Mouse (Mus musculus) kidney, postnatal 0 days (tissue): ENCODE results near the gene Myo1d. TPM values are rescaled to one million over a fixed set of nuclear protein-coding genes. Genes with fewer than 3 reads are reported as not detected.

Experiments
- ATAC-seq: fragments of 200-750 bp; cut with Nextera tagmentation; replicated peaks from 2 replicates; pipeline ENCODE4 v1.8.0; 2017; ENCODE audit warnings: low read depth, moderate number of reproducible peaks, moderate TSS enrichment, moderate library complexity; ENCODE audit not compliant: low FRiP score
- DNase-seq: peaks from one replicate; pipeline ENCODE4 v3.0.0-alpha.2; 2016; ENCODE audit warnings: low spot score
- H3K27ac ChIP-seq: fragments of 300-500 bp; sonication (generic); 2 replicates; pipeline ENCODE4 v1.5.1; 2014; ENCODE audit warnings: mild to moderate bottlenecking
- H3K27me3 ChIP-seq: fragments of 300-500 bp; sonication (generic); 2 replicates; pipeline ENCODE4 v1.6.1; 2014; ENCODE audit warnings: low read length, mixed read lengths; ENCODE audit not compliant: insufficient read depth
- H3K36me3 ChIP-seq: fragments of 300-500 bp; sonication (generic); 2 replicates; pipeline ENCODE4 v1.6.1; 2014; ENCODE audit warnings: low read length, mixed read lengths; ENCODE audit not compliant: insufficient read depth
- H3K4me1 ChIP-seq: fragments of 300-500 bp; sonication (generic); replicated peaks from 2 replicates; pipeline ENCODE4 v1.6.1; 2014; ENCODE audit warnings: antibody characterized with exemption, low read length, mixed read lengths; ENCODE audit not compliant: insufficient read depth
- H3K4me2 ChIP-seq: fragments of 300-500 bp; sonication (generic); 2 replicates; pipeline ENCODE4 v1.6.1; 2014; ENCODE audit warnings: mild to moderate bottlenecking, low read length, moderate library complexity, mixed read lengths
- H3K4me3 ChIP-seq: fragments of 300-500 bp; sonication (generic); replicated peaks from 2 replicates; pipeline ENCODE4 v1.5.1; 2014; ENCODE audit warnings: low read depth, low read length
- H3K9ac ChIP-seq: fragments of 300-500 bp; sonication (generic); 2 replicates; pipeline ENCODE4 v1.6.1; 2014; ENCODE audit warnings: low read depth, low read length
- H3K9me3 ChIP-seq: fragments of 300-500 bp; sonication (generic); replicated peaks from 2 replicates; pipeline ENCODE4 v1.6.1; 2016; ENCODE audit warnings: low read length, inconsistent platforms, mixed read lengths
- CTCF ChIP-seq: IDR thresholded peaks from 2 replicates; pipeline ENCODE4 v1.5.1; 2016; ENCODE audit warnings: antibody characterized with exemption, low read depth, mild to moderate bottlenecking, moderate library complexity
- WGBS: fragments of 180-500 bp; shearing (Covaris S2); extraction: QIAGEN DNeasy Blood & Tissue Kit; methylation state at CpG from one replicate; pipeline ENCODE4 v1.1.7; 2014; 5-methylcytosine and 5-hydroxymethylcytosine counted together
- polyA plus RNA-seq: library from polyadenylated mRNA; unstranded; fragments of >200 nt; fragmentation: Nextera tagmentation; extraction: Ambion mirVana; gene quantifications from 2 replicates; pipeline ENCODE4 v1.2.1, GENCODE M21; 2015

The Myo1d gene
- polyA plus RNA-seq, 1 experiment from 2014 or later: 15.7 TPM

DNA sequence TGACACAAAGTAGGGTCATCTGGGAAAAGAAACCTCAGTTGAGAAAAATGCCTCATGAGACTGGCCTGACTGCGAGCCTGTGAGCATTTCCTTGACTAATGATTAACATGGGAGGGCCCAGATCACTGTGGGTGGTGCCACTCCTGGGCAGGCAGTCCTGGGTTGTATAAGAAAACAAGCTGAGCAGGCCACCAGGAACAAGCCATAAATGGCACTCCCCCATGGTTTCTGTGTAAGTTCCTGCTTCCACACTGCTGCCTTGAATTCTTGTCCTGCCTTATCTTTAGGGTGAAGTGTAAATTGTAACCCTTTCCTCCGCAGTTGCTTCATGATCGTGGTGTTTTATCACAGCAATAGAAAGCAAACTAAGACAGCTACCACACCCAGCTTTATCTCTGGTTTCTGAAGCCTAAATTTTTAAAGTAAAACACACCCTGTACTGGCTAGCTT lies 4.5 kb upstream of the Myo1d start:
- ATAC-seq (peak; percentile 72; the same call in 1 of the 2 replicates), DNase-seq (peak; percentile 70)
- WGBS: 22% methylated on average over 3 of the region's 3 CpGs
- H3K27me3 ChIP-seq: no peaks in the 10 kb centered on the region
- no peaks in the 10 kb centered on the region for H3K4me1 ChIP-seq
- no peak for TF ChIP-seq CTCF
- H3K9me3 ChIP-seq: no peaks in the 10 kb centered on the region
- H3K36me3 ChIP-seq: no peaks in the 10 kb centered on the region
- H3K4me3 ChIP-seq: no peak overlapping the region
- peak overlapping the region; percentile 67 for H3K27ac ChIP-seq
- H3K4me2 ChIP-seq: no peak overlapping the region
- no peak overlapping the region for H3K9ac ChIP-seq

DNA sequence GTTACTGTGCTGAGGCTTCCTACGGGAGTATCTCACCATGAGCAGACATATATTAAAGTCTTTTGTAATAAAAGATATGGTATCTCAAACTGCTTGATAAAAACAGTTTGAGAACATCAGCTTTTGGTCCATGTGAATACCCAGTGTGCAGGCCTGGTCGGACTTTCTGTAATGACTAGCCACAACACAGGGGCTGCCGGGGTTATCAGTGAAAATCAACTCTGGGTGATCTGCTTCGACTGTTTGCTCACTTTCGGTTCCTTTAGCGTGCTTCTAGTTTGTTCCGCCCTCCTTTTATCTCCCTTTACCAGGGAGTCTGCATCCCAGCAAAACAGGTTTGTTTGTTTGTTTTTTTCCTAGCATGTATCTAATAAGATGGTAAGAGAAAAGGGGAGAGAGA lies 3.6 kb upstream of the Myo1d start:
- no peak for ATAC-seq
- H3K36me3 ChIP-seq: no peaks in the 10 kb centered on the region
- 64% methylated on average over 7 of the region's 7 CpGs for WGBS
- H3K4me3 ChIP-seq: no peak overlapping the region
- TF ChIP-seq CTCF: no peak
- no peaks in the 10 kb centered on the region for H3K27me3 ChIP-seq
- no peak overlapping the region for H3K9ac ChIP-seq
- no peak for DNase-seq
- no peak overlapping the region for H3K4me2 ChIP-seq
- H3K9me3 ChIP-seq: no peaks in the 10 kb centered on the region
- H3K4me1 ChIP-seq: 0 out of 2 replicates have a peak, but pooled peaks cover 3% of the 10 kb centered on the region
- 0 out of 2 replicates have a peak overlapping the region, but pooled peaks have one; percentile 67 for H3K27ac ChIP-seq

GRCm38 (mm10) chr11:80781535-80781934 lies 1.7 kb upstream of the Myo1d start:
- Histone ChIP-seq H3K4me3 (no peak overlapping the region), H3K4me2 (no peak overlapping the region), H3K9me3 (no peaks in the 10 kb centered on the region), H3K36me3 (no peaks in the 10 kb centered on the region), H3K27ac (no peak overlapping the region), H3K9ac (no peak overlapping the region), H3K4me1 (0 out of 2 replicates have a peak, but pooled peaks cover 3% of the 10 kb centered on the region), H3K27me3 (no peaks in the 10 kb centered on the region)
- DNase-seq (no peak), ATAC-seq (no peak)
- 89% methylated on average over 2 of the region's 2 CpGs for WGBS
- TF ChIP-seq CTCF: no peak

DNA sequence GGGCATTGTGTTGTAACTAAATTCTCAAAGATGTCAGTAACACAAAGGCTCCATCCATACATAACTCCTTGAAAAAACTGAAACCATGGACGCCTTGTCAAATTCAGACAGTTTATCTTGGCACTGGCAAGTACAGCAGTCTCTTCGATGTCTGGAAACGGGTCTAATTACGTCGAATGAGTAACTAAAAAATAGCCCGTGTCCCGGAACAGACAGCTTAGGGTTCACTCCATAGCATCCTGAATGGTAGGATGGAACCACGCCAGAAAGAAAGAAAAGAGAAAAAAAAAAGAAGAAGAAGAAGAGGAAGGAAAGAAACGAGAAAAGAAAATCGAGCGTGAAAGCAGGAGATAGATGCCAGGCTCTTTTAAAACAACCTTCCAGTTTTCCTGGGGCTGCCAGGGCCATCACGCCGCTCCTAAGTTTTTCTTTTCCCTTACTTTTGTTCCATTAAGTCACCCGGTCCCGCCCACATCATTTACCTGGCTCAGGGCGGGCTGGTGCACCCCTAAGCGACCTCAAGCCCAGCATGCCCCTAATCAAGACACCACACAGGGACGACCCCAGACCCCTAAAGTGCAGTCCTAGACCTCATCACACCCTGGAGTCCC lies 804 bp downstream of the Myo1d start:
- Histone ChIP-seq H3K9ac (peak overlapping the region; percentile 64), H3K27ac (peak overlapping the region; percentile 86; the same call in 1 of the 2 replicates), H3K27me3 (no peaks in the 10 kb centered on the region), H3K4me2 (peak overlapping the region; percentile 91), H3K36me3 (no peaks in the 10 kb centered on the region), H3K9me3 (no peaks in the 10 kb centered on the region), H3K4me1 (0 out of 2 replicates have a peak, but pooled peaks cover 3% of the 10 kb centered on the region), H3K4me3 (peak overlapping the region; percentile 68)
- WGBS: 2% methylated on average over 18 of the region's 18 CpGs
- DNase-seq: peak; percentile 12
- no peak for TF ChIP-seq CTCF
- no peak; the same call in 1 of the 2 replicates for ATAC-seq

DNA sequence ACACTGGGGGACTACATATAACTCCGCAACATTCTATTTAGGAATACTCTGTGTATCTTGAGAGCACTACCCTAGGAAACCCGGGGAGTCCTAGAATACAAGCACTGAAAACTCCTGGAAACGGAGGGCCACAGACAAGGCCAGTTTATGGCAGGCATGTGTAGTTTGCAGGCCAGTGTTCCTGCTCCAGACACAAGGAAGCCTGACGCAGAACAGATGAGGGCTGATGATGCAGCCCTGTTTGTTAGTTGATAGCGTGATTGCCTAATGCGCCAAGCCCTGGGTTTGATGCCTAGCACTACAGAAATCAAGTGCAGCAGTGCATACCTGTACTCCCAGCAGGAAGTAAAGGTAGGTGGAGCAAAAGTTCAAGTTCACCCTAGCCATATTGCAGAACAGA lies 1.7 kb downstream of the Myo1d start:
- DNase-seq: no peak
- Histone ChIP-seq H3K9me3 (no peaks in the 10 kb centered on the region), H3K27me3 (no peaks in the 10 kb centered on the region), H3K9ac (no peak overlapping the region), H3K36me3 (no peaks in the 10 kb centered on the region), H3K4me3 (no peak overlapping the region), H3K27ac (no peak overlapping the region), H3K4me1 (0 out of 2 replicates have a peak, but pooled peaks cover 3% of the 10 kb centered on the region), H3K4me2 (peak overlapping the region; percentile 1; the same call in 1 of the 2 replicates)
- no peak for TF ChIP-seq CTCF
- no peak for ATAC-seq
- WGBS: 70% methylated on average over 6 of the region's 6 CpGs

DNA sequence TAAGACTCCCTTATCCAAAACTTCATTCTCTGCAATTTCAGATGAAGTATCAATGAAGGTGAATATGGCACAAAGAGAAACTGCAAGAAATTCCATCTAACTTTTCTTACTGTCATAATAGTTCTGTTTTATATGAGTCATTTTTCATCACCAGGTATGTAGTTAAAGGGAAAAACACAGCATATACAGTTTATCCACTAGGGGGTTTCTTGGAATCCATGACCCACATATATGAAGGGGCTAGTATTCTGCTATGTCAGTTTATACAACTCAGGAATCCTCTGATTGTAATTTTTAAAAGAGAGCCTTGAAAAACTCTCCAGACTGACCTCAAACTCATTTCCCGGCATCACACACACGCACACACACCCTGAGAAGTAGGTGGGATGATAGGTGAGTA lies 2.1 kb downstream of the Myo1d start:
- no peaks in the 10 kb centered on the region for H3K27me3 ChIP-seq
- no peak overlapping the region for H3K27ac ChIP-seq
- WGBS: 86% methylated on average over 2 of the region's 2 CpGs
- peak; percentile 50; the same call in 1 of the 2 replicates for TF ChIP-seq CTCF
- no peaks in the 10 kb centered on the region for H3K9me3 ChIP-seq
- H3K9ac ChIP-seq: no peak overlapping the region
- H3K4me3 ChIP-seq: no peak overlapping the region
- H3K4me1 ChIP-seq: 0 out of 2 replicates have a peak, but pooled peaks cover 3% of the 10 kb centered on the region
- no peaks in the 10 kb centered on the region for H3K36me3 ChIP-seq
- DNase-seq (peak; percentile 42), ATAC-seq (no peak)
- H3K4me2 ChIP-seq: peak overlapping the region; percentile 1; the same call in 1 of the 2 replicates
